Mouse (Mus musculus): ENCODE measurements around the gene Limk1.

Limk1 gene

GRCm38 (mm10) chr5:134688086-134688717, at the start of gene Limk1:
TSS of gene Limk1 (minus strand) at chr5:134688598.
- peak; percentile 47 for DNase-seq (ENCODE audit: extremely low spot score)

- DNase-seq (ENCODE audit: extremely low spot score), result no peak
These were observed 46.5 kb upstream of the Limk1 start for GRCm38 (mm10) chr5:134734920-134735319.

DNA sequence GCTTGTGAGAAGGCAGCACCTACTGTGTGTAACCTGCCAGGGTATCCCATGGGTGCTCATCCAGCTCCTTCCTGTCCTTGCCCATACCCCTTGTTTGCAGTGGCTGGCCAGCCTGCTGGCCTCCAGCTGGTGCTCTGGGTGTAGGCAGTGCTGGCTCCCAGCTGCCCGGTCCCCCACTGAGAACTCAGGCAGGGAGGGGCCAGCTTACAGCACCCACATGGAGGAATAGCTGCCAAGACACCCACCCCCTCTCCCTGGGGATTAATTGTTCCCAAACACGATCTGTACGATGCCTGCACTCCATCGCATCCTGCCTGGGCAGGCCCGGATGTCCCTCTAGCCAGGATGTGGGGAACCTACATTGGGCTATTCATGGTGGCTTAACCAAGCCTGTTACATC, 45.7 kb upstream of the Limk1 start:
- no peak for DNase-seq (ENCODE audit: extremely low spot score)

GRCm38 (mm10) chr5:134733241-134733640, 44.8 kb upstream of the Limk1 start:
- DNase-seq (ENCODE audit: extremely low spot score), result no peak

DNA sequence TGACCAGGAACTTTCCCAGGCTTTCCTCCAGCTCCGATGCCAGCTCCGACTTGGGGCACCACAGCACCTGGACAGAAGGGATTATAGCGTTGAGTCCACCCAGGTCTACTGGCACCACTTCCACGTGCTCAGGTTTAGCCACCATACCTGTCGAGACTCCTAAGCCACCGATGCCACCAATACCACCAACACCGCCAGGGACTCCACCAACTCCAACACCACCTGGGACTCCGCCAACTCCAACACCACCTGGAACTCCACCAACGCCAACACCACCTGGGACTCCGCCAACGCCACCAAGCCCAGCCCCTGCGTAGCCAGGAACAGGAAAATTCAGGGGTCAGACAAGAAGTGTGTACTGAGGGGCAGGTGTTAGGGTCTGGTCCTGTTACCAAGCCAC, 40.7 kb upstream of the Limk1 start:
- no peak for DNase-seq (ENCODE audit: extremely low spot score)

DNA sequence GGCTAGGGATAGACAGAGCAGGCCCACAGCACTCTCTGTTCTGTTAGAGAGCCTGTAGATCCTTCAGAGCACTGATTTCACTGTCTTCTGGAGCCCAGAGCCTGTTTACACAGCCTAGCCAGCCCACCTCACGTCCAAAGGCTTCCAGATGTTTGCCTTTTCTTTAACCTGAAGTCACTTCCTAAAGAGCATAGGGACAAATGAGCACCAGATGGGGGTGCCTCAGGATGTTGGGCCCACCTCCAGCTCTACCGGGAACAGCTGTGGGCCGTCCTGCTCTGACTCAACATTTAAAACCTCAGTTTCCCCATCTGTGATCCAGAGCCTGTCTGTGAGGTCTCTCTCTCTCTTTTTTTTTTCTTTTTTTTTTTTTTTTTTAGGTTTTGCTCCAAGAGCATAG, 40.1 kb upstream of the Limk1 start:
- no peak for DNase-seq (ENCODE audit: extremely low spot score)

DNA sequence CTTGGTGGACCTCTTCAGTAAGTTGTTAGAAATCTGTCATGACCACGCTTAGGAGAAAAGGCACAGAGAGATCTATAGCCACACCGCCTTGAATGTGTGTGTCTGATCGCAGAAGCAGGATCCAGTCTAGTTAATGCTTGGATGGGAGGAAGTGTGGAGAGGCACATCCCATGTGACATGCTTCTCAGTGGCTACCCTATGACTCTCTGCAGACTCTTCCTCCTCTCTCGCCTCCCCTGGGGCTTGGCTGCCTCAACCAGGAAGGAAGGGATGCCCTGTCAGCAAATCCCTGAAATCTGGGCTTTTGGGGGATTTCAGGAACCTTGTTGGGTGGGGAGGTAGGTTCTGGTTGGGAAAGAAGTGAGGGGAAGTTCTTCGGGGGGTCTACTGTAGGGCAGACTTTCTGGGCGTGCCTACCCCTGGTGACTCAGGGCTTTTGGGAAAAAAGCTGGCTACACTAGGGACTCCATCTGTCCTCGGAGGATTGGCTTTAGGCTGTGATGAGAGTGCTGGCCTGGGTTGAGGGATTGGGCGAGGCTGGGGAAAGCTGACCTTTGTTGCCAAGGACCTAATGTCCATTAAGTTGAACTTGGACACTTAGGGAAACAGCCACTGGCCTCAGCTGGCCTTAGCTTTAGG, 38.7 kb upstream of the Limk1 start:
- no peak for DNase-seq (ENCODE audit: extremely low spot score)

DNA sequence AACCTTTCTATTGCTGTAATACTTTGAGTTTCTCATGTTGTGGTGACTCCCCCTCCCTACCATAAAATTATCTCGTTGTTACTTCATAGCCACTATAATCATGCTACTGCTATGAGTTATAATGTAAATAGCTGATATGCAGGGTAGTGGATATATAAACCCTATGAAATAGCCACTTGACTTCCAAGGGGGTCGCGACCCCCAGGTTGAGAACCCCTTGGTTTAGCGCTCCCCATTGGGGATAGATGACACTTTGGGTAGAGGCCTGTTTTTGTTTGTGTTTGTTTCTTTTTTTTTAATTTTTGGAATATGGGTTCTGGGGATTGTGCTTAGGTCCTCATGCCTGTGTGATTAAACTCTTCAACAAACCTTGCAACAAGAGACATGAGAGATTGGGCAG, 36.9 kb upstream of the Limk1 start:
- no peak for DNase-seq (ENCODE audit: extremely low spot score)

- no peak for DNase-seq (ENCODE audit: extremely low spot score)
These were observed 31.7 kb upstream of the Limk1 start for GRCm38 (mm10) chr5:134720058-134720457.

GRCm38 (mm10) chr5:134711076-134711475, 22.7 kb upstream of the Limk1 start:
- DNase-seq (ENCODE audit: extremely low spot score), result no peak

- DNase-seq (ENCODE audit: extremely low spot score), result no peak
These were observed 20.9 kb upstream of the Limk1 start for GRCm38 (mm10) chr5:134709275-134709674.

DNA sequence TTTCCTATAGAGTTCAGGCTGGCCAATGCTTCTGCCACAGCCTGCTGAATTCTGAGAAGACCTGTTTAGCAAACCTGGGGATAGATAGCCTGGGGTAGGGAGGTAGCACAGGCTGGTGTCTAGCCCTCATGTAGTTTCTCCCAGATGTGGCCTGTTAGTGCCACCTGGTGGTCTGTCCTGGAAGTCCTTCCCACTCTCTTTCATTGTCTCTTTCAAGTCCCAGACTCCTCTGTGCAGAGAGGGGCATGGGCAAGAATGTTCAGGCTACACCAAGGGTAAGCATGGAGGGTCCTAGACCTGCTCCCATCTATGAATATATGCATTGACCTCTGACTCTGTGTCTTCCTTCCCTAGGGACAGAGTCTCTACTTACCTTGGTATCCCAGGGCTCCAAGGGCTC, 15.8 kb upstream of the Limk1 start:
- DNase-seq (ENCODE audit: extremely low spot score), result peak; percentile 82

DNA sequence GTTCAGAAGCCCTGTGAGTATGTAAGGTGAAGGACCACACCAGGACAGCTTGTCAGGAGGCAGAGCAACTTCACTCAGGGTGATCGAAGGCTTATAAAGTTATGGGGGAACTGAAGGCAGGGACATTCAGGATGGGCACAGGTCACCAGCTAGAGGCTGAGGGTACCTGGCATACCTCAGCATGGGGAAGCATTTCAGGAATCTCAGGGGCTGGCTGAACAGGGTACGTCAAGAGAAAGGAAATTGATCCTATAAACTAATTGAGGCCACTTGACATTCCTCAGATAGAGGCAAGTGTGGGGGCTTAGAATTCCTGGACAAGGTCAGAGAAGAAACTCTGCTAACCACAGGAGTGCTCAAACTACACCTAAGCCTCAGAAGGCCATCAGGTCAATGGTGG, 7.1 kb upstream of the Limk1 start:
- no peak for DNase-seq (ENCODE audit: extremely low spot score)

- peak; percentile 25 for DNase-seq (ENCODE audit: extremely low spot score)
These were observed 6.7 kb upstream of the Limk1 start for GRCm38 (mm10) chr5:134695082-134695481.

- DNase-seq (ENCODE audit: extremely low spot score), result no peak
These were observed 4.3 kb upstream of the Limk1 start for GRCm38 (mm10) chr5:134692704-134693103.

GRCm38 (mm10) chr5:134688718-134689284, 403 bp upstream of the Limk1 start:
- DNase-seq (ENCODE audit: extremely low spot score), result peak; percentile 100

GRCm38 (mm10) chr5:134687187-134687586, 1.2 kb downstream of the Limk1 start:
- no peak for DNase-seq (ENCODE audit: extremely low spot score)

GRCm38 (mm10) chr5:134686541-134686940, 1.9 kb downstream of the Limk1 start:
- no peak for DNase-seq (ENCODE audit: extremely low spot score)

DNA sequence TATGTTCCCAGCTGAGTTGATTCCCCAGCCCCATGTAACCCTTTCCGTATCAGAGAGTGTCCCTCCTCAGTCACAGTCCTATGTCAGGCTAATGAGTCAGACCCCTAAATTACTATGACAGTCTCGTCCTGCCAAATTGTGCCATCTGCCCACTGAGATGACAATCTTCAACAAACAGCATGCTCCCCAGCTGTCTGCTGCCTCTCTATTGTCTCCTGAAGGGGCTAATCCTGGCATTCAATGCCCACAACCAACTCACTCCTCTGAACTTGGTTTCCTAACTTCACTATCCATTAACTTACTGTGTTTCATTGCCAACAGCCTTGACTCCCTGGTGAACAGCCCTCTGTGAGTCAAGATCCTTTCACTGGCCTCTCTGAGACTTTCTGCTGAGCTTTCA, 4.0 kb downstream of the Limk1 start:
- DNase-seq (ENCODE audit: extremely low spot score), result no peak

DNA sequence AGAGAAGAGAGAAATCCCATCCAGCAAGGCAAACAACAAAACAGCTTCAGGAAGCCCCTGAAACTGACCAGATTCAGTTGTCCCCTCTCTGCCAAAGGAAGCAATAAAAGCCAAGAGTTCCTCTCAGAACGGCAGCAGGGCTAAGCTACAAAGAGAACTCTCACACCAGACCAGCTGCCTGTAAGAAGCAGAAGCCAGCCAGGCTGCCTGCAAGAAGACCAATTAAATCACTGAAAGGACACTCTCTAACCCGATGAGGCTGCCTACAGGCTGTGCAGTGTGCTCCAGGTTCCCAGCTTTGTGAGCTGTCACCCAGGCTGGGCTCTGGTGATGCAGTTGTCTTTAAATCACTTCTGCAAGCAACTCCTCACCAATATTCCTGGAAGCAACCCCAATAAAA, 4.6 kb downstream of the Limk1 start:
- DNase-seq (ENCODE audit: extremely low spot score), result no peak

DNA sequence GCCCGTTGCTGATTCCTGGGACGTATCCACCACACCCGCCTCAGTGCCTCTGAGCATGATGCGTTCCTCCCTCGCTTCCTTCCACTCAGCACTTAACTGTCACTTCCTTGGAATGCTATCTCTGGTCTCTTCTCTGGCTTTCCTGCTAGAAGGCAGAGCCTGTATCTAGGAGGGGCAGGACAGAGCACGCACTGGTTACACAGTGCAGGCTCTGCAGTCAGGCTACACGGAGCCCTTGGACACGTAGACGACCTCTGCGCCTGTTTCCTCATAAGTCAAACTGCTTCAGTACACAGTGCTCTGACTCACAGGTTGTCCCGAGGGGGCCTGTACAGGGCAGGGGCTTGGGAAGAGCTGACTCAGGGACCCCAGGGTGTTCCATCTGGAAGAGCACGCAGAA, 8.2 kb downstream of the Limk1 start:
- DNase-seq (ENCODE audit: extremely low spot score), result no peak

DNA sequence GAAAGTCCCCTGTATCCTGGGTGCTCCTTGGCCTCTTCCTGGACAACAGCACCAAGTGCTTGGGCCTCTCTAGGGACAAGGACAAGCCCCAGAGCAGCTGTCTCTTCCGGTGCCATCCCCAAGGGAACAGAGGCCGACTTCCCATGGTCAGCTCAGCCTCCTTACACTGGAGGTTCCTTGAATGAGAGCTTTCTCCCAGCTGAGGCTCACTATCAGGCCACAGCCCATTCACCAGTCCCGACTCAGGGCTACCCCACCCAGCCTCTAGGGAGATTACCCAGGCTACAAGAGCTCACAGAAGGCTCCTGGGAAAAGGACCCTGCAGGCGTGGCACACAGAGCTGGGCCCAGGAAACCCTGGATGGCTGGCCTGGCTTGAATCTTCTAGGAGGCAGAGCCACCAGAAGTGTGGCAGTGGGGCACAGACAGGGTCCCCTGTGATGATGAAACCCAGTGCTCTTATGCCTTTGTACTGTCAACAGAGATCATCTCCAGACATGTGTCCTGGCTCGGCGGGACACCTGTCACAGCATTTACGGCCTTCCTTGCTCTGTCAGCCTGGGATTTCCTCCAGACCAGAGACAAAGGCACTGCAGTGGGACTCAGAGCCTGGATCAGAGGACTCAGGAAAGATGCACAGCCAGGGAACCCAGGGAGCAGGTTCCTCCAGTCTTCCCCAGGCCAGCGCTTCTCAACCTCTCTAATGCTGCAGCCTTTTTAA, 9.4 kb downstream of the Limk1 start:
- DNase-seq (ENCODE audit: extremely low spot score), result no peak

- no peak for DNase-seq (ENCODE audit: extremely low spot score)
These were observed 10.4 kb downstream of the Limk1 start for GRCm38 (mm10) chr5:134678031-134678430.
